Mouse (Mus musculus): ENCODE results near the gene Zfp408. TPM values are rescaled to one million over a fixed set of nuclear protein-coding genes. Genes with fewer than 3 reads are reported as not detected.

Zfp408 gene
- 10.4 and 12.7 TPM in 2 replicates for polyA plus RNA-seq (2015; fragmentation: Nextera tagmentation; extraction: Ambion mirVana)

- Histone ChIP-seq H3K4me3 (peak within 1 kb of the TSS; percentile 73), H3K36me3 (peaks cover 53% of the 10 kb centered on the region), H3K27me3 (no peaks in the 10 kb centered on the region), H3K4me1 (peaks cover 25% of the 10 kb centered on the region), H3K9ac (peak within 1 kb of the TSS; percentile 92), H3K4me2 (peak within 1 kb of the TSS; percentile 94), H3K27ac (peak within 1 kb of the TSS; percentile 94), H3K9me3 (no peaks in the 10 kb centered on the region)
- peak; percentile 90 for ATAC-seq (ENCODE audit: insufficient number of reproducible peaks, low FRiP score, low TSS enrichment, low read depth)
- under 1% methylated on average over 44 of the region's 44 CpGs for WGBS
These were observed at the start of gene Zfp408, which contains the start of gene Arhgap1 for GRCm38 (mm10) chr2:91649553-91650359. TSS of gene Zfp408 (minus strand) at chr2:91649791. TSS of gene Arhgap1 (plus strand) at chr2:91649860.

DNA sequence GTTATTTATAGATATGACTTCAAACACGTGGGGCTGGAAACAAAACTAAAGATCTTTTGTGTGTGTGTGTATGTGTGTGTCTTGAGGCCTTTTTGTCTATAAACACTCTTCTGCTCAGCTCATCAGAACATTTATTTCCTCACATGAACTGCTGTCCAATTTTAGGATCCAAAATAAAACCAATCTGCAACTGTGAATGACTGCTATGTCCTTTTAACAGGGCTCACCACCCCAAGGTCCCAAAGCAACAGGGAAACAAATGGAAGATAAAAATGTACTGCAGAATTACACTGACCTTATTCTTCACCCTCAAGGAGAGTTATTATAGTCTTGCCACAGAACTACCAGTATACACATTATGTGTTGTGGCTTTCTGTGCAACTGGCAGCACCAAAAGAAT, 49.6 kb upstream of the Zfp408 start:
- no peak for ATAC-seq (ENCODE audit: insufficient number of reproducible peaks, low FRiP score, low TSS enrichment, low read depth)
- H3K4me3 ChIP-seq, result no peak overlapping the region
- H3K27me3 ChIP-seq, result no peaks in the 10 kb centered on the region
- peaks cover 10% of the 10 kb centered on the region; the same call in 1 of the 2 replicates for H3K36me3 ChIP-seq
- H3K9ac ChIP-seq, result no peak overlapping the region
- H3K4me1 ChIP-seq, result no peaks in the 10 kb centered on the region
- H3K9me3 ChIP-seq, result no peaks in the 10 kb centered on the region
- 67% methylated on average over 1 of the region's 1 CpGs for WGBS
- H3K4me2 ChIP-seq, result no peak overlapping the region
- H3K27ac ChIP-seq, result no peak overlapping the region

DNA sequence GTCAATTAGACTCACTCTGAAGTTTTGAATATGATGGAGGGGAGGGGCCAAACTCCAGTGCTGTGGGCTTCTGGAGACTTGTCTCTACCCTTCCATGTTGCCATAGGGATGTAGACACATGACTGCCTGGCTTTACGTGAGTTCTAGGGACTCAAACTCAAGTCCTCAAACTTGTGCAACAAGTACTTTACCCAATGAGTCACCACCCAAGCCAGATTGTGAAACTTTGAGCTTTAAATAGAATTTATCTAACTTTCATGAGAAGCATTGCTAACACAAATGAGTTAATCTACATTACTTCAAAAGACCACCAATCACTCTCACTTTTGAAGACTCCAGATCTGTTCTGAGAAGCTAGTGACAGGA, 46.6 kb upstream of the Zfp408 start:
- H3K4me3 ChIP-seq, result no peak overlapping the region
- ATAC-seq (ENCODE audit: insufficient number of reproducible peaks, low FRiP score, low TSS enrichment, low read depth), result no peak
- H3K27me3 ChIP-seq, result no peaks in the 10 kb centered on the region
- no peaks in the 10 kb centered on the region for H3K4me1 ChIP-seq
- 76% methylated on average over 1 of the region's 1 CpGs for WGBS
- H3K9me3 ChIP-seq, result no peaks in the 10 kb centered on the region
- H3K9ac ChIP-seq, result no peak overlapping the region
- peaks cover 28% of the 10 kb centered on the region; the same call in 1 of the 2 replicates for H3K36me3 ChIP-seq
- H3K27ac ChIP-seq, result peak overlapping the region; percentile 3; the same call in 1 of the 2 replicates
- no peak overlapping the region for H3K4me2 ChIP-seq

- 86% methylated on average over 10 of the region's 10 CpGs for WGBS
These were observed 46.0 kb upstream of the Zfp408 start for GRCm38 (mm10) chr2:91695436-91696224.

GRCm38 (mm10) chr2:91689452-91689851, 39.9 kb upstream of the Zfp408 start:
- 87% methylated on average over 7 of the region's 7 CpGs for WGBS
- Histone ChIP-seq H3K9ac (no peak overlapping the region), H3K4me2 (no peak overlapping the region), H3K36me3 (peaks cover 68% of the 10 kb centered on the region), H3K9me3 (no peaks in the 10 kb centered on the region), H3K4me3 (no peak overlapping the region), H3K27me3 (no peaks in the 10 kb centered on the region), H3K4me1 (no peaks in the 10 kb centered on the region), H3K27ac (no peak overlapping the region)
- no peak for ATAC-seq (ENCODE audit: insufficient number of reproducible peaks, low FRiP score, low TSS enrichment, low read depth)

More at GRCm38 (mm10) chr2:91695436-91696224, 46.0 kb upstream of the Zfp408 start:
- peaks cover 30% of the 10 kb centered on the region for H3K36me3 ChIP-seq
- no peak overlapping the region for H3K4me3 ChIP-seq
- peak overlapping the region; percentile 3; the same call in 1 of the 2 replicates for H3K27ac ChIP-seq
- no peak overlapping the region for H3K9ac ChIP-seq
- H3K9me3 ChIP-seq, result no peaks in the 10 kb centered on the region
- H3K27me3 ChIP-seq, result no peaks in the 10 kb centered on the region
- H3K4me2 ChIP-seq, result no peak overlapping the region
- H3K4me1 ChIP-seq, result no peaks in the 10 kb centered on the region
- no peak for ATAC-seq (ENCODE audit: insufficient number of reproducible peaks, low FRiP score, low TSS enrichment, low read depth)

DNA sequence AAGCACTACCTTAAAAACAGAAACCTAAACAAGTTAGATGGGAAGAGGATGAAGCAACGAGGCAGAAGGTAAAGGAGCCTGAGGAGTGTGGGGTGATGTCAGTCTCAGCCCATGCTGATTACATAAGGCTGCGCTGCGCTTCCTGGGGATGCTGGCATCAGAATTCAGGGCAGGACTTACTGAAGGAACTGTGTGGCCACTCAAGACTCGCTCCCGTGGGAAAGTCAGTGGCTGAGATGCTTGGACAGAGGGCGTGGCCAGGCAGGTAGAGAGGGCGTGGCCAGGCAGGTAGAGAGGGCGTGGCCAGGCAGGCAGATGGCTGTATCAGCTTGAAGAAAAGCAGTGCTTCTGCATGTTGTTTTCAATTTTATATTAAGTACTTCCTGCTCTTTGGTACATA, 34.3 kb upstream of the Zfp408 start:
- H3K4me3 ChIP-seq, result no peak overlapping the region
- no peak overlapping the region for H3K9ac ChIP-seq
- 68% methylated on average over 8 of the region's 8 CpGs for WGBS
- H3K4me2 ChIP-seq, result no peak overlapping the region
- no peak overlapping the region for H3K27ac ChIP-seq
- no peaks in the 10 kb centered on the region for H3K27me3 ChIP-seq
- no peaks in the 10 kb centered on the region for H3K9me3 ChIP-seq
- H3K36me3 ChIP-seq, result peaks cover 80% of the 10 kb centered on the region
- no peaks in the 10 kb centered on the region for H3K4me1 ChIP-seq
- ATAC-seq (ENCODE audit: insufficient number of reproducible peaks, low FRiP score, low TSS enrichment, low read depth), result no peak

DNA sequence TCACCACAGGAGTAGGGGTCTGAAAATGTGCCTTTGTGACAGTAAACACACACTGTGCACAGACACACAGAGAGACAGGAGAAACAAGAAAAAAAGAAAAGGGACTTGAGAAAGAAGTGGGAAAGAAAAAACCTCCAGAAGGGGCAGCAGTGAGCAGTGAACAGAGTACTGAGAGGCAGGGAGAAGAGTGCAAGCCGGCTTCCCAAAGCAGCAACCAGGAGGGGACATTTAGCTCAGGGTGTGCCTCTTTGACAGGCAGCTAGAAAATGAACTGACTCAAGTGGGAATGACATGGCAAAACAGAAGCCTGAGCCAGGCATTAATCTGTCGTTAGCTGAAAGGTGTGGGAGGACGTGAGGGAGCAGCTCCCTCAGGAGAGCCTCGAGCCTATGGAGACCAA, 33.3 kb upstream of the Zfp408 start:
- Histone ChIP-seq H3K9me3 (no peaks in the 10 kb centered on the region), H3K27ac (peak overlapping the region; percentile 1; the same call in 1 of the 2 replicates), H3K36me3 (peaks cover 82% of the 10 kb centered on the region), H3K27me3 (no peaks in the 10 kb centered on the region), H3K9ac (no peak overlapping the region), H3K4me2 (no peak overlapping the region), H3K4me1 (no peaks in the 10 kb centered on the region), H3K4me3 (no peak overlapping the region)
- ATAC-seq (ENCODE audit: insufficient number of reproducible peaks, low FRiP score, low TSS enrichment, low read depth), result no peak
- WGBS, result 49% methylated on average over 4 of the region's 4 CpGs

DNA sequence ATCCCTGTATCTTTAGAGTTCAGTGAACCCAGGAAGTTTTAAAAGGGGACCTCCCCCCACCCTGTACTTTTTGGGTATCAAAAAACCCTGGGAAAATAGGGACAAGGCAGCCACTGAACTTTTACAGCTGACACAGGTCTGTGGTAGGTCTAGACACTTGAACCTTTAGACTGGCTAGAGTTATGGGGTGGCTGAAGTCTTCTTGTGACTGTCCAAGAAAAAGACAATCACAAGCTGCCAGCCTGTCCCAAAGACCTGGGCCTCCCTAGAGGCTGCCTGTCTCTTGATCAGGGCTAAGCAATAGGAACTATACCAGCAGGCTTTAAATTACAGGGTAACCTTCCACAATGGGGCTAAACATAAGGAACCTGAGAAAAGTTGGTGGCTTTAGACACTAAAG, 27.4 kb upstream of the Zfp408 start:
- ATAC-seq (ENCODE audit: insufficient number of reproducible peaks, low FRiP score, low TSS enrichment, low read depth), result no peak
- Histone ChIP-seq H3K9me3 (no peaks in the 10 kb centered on the region), H3K27ac (no peak overlapping the region), H3K36me3 (peaks cover 96% of the 10 kb centered on the region), H3K4me1 (no peaks in the 10 kb centered on the region), H3K9ac (no peak overlapping the region), H3K27me3 (no peaks in the 10 kb centered on the region), H3K4me2 (no peak overlapping the region), H3K4me3 (no peak overlapping the region)

DNA sequence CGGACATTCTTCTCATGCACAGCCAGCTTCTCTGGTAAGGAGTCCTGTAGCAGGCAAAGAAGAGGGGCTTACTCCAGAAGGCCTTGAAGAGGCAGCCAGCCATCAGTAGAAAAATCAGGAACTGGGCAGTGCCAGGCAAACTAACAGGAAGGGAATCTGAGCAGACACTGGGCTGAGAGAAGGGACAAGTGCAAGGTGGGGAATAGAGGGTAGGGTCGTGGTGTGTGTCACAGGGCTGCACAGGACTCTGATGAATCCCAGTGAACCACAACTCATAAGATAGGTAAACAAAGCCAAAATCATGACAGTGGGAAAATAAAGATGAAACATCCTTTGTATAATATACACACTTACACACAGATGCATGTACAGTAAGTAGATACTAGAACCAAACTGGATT, 26.8 kb upstream of the Zfp408 start:
- ATAC-seq (ENCODE audit: insufficient number of reproducible peaks, low FRiP score, low TSS enrichment, low read depth), result no peak

DNA sequence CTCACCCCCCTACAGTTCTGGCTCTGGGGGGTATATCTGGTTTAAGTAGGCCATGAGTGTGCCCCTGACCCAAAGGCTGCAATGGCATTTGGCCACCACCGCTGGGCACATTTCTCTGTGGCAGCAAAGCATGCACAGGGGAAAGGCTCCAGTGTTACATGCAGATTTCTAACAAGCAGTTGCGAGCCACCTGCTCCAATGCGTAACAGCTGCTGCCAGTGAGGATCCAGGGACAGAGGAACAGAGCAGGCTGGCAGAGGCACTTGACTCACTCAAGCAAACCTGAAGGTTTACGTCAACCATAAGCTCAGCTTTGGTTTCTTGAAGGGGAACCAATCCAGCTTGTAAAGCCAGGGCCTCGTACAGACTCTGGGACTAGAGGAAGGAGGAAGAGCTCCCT, 25.3 kb upstream of the Zfp408 start:
- ATAC-seq (ENCODE audit: insufficient number of reproducible peaks, low FRiP score, low TSS enrichment, low read depth), result no peak
- no peak overlapping the region for H3K9ac ChIP-seq
- no peaks in the 10 kb centered on the region for H3K4me1 ChIP-seq
- H3K27me3 ChIP-seq, result no peaks in the 10 kb centered on the region
- peaks cover 96% of the 10 kb centered on the region for H3K36me3 ChIP-seq
- no peak overlapping the region for H3K4me2 ChIP-seq
- H3K4me3 ChIP-seq, result no peak overlapping the region
- no peaks in the 10 kb centered on the region for H3K9me3 ChIP-seq
- WGBS, result 83% methylated on average over 5 of the region's 5 CpGs
- H3K27ac ChIP-seq, result no peak overlapping the region

More for the DNA sequence above, 26.8 kb upstream of the Zfp408 start:
- no peak overlapping the region for H3K4me2 ChIP-seq
- no peaks in the 10 kb centered on the region for H3K4me1 ChIP-seq
- H3K9me3 ChIP-seq, result no peaks in the 10 kb centered on the region
- H3K27ac ChIP-seq, result no peak overlapping the region
- 76% methylated on average over 2 of the region's 2 CpGs for WGBS
- no peak overlapping the region for H3K9ac ChIP-seq
- H3K36me3 ChIP-seq, result peaks cover 95% of the 10 kb centered on the region
- H3K4me3 ChIP-seq, result no peak overlapping the region
- no peaks in the 10 kb centered on the region for H3K27me3 ChIP-seq

GRCm38 (mm10) chr2:91673587-91673986, 24.0 kb upstream of the Zfp408 start:
- Histone ChIP-seq H3K4me3 (no peak overlapping the region), H3K4me1 (no peaks in the 10 kb centered on the region), H3K36me3 (peaks cover 96% of the 10 kb centered on the region), H3K9me3 (no peaks in the 10 kb centered on the region), H3K9ac (no peak overlapping the region), H3K27ac (no peak overlapping the region), H3K4me2 (no peak overlapping the region), H3K27me3 (no peaks in the 10 kb centered on the region)
- ATAC-seq (ENCODE audit: insufficient number of reproducible peaks, low FRiP score, low TSS enrichment, low read depth), result no peak
- 85% methylated on average over 2 of the region's 2 CpGs for WGBS

GRCm38 (mm10) chr2:91670038-91670437, 20.4 kb upstream of the Zfp408 start:
- Histone ChIP-seq H3K27ac (no peak overlapping the region), H3K9ac (no peak overlapping the region), H3K4me2 (no peak overlapping the region), H3K36me3 (peaks cover 91% of the 10 kb centered on the region), H3K27me3 (no peaks in the 10 kb centered on the region), H3K9me3 (no peaks in the 10 kb centered on the region), H3K4me1 (no peaks in the 10 kb centered on the region), H3K4me3 (no peak overlapping the region)
- 97% methylated on average over 6 of the region's 6 CpGs for WGBS
- no peak for ATAC-seq (ENCODE audit: insufficient number of reproducible peaks, low FRiP score, low TSS enrichment, low read depth)

All from limb, embryonic 15.5 days (tissue).